Mouse (Mus musculus) intestine, embryonic 14.5 days (tissue): ENCODE results near the gene Tbp. TPM values are rescaled to one million over a fixed set of nuclear protein-coding genes. Genes with fewer than 3 reads are reported as not detected.

Experiments used
- polyA plus RNA-seq: library from polyadenylated mRNA; unstranded; fragments of >200 nt; fragmentation: Nextera tagmentation; extraction: Ambion mirVana; gene quantifications from 2 replicates; pipeline ENCODE4 v1.2.1, GENCODE M21; 2014

Gene Tbp
- polyA plus RNA-seq, 1 experiment from 2014 or later = 52.4 TPM

Other genes starting within 250 kb of the Tbp start
- gene Dll1, start 123.0 kb upstream of the Tbp start, polyA plus RNA-seq = 20.0 and 24.1 TPM in 2 replicates
- 29.6 and 31.1 TPM in 2 replicates for gene Fam120b, start 103.7 kb upstream of the Tbp start, polyA plus RNA-seq
- gene Psmb1, start 137 bp upstream of the Tbp start, polyA plus RNA-seq = 265 and 270 TPM in 2 replicates
- gene Pdcd2, start 27.4 kb downstream of the Tbp start, polyA plus RNA-seq = 42.9 and 48.6 TPM in 2 replicates
- gene Prdm9, start 64.5 kb downstream of the Tbp start, polyA plus RNA-seq = 0.38 and 1.1 TPM in 2 replicates
- 32.2 and 34.0 TPM in 2 replicates for gene Chd1, start 205.1 kb downstream of the Tbp start, polyA plus RNA-seq